Mouse (Mus musculus) CD4-positive, CD25-positive, alpha-beta regulatory T cell, adult 4 months (primary cell): ENCODE measurements around the gene Homer2. TPM values are rescaled to one million over a fixed set of nuclear protein-coding genes. Genes with fewer than 3 reads are reported as not detected.

Source experiments
- ATAC-seq: one replicate; pipeline ENCODE4 v1.8.0; 2017
- polyA plus RNA-seq, 2 experiments: library from polyadenylated mRNA; unstranded; fragments of 100-300 nt; shearing (Covaris generic); gene quantifications; one replicate each; pipeline ENCODE4 v1.2.1; 2017

The Homer2 gene
- polyA plus RNA-seq, 2 experiments from 2014 or later = 0.70 TPM; not detected in 1

- no peak for ATAC-seq
Measured at GRCm38 (mm10) chr7:81559231-81559980, 147.9 kb downstream of the Homer2 start.

- ATAC-seq = no peak
Measured at GRCm38 (mm10) chr7:81557985-81558360, 149.4 kb downstream of the Homer2 start.

- ATAC-seq = no peak
Measured at GRCm38 (mm10) chr7:81557252-81557984, 149.9 kb downstream of the Homer2 start.

- ATAC-seq = no peak
Measured at GRCm38 (mm10) chr7:81556839-81557238, 150.5 kb downstream of the Homer2 start.

- no peak for ATAC-seq
Measured at GRCm38 (mm10) chr7:81554369-81554768, 153.0 kb downstream of the Homer2 start.

- ATAC-seq = no peak
Measured at GRCm38 (mm10) chr7:81553589-81553988, 153.7 kb downstream of the Homer2 start.

Other genes with a start within 250 kb of the Homer2 start
- gene Ap3b2, start 213.6 kb downstream of the Homer2 start, polyA plus RNA-seq = not detected
- gene BC048679, start 209.2 kb downstream of the Homer2 start, polyA plus RNA-seq = not detected
- gene Fsd2, start 140.6 kb downstream of the Homer2 start, polyA plus RNA-seq = 1 to 10 TPM; 5.3 to 6.4 TPM
- 1 to 10 TPM; 3.1 to 5.5 TPM for gene Whamm, start 136.3 kb downstream of the Homer2 start, polyA plus RNA-seq
- gene Ramac, start 55.4 kb upstream of the Homer2 start, polyA plus RNA-seq = 100 to 1,000 TPM; 154 to 162 TPM
- 10 to 100 TPM; 63.4 to 65.7 TPM for gene 3110040N11Rik, start 82.0 kb upstream of the Homer2 start, polyA plus RNA-seq
- 10 to 100 TPM; 16.3 to 19.1 TPM for gene Btbd1, start 121.9 kb upstream of the Homer2 start, polyA plus RNA-seq
- gene Gm10160, start 148.3 kb upstream of the Homer2 start, polyA plus RNA-seq = not detected
- gene Tm6sf1, start 151.5 kb upstream of the Homer2 start, polyA plus RNA-seq = 1 to 10 TPM; 8.6 to 8.8 TPM
- gene Hdgfl3, start 226.9 kb upstream of the Homer2 start, polyA plus RNA-seq = 1 to 10 TPM; 7.5 to 8.7 TPM